Mouse (Mus musculus) megakaryocyte, embryonic 14.5 days (primary cell): ENCODE measurements around the gene Ddx27. TPM values are rescaled to one million over a fixed set of nuclear protein-coding genes. Genes with fewer than 3 reads are reported as not detected.

ENCODE experiments used
- H3K27me3 ChIP-seq: replicated peaks from 2 replicates; pipeline ENCODE3; 2012; ENCODE audit warnings: inconsistent platforms
- H3K36me3 ChIP-seq: replicated peaks from 2 replicates; pipeline ENCODE3; 2012; ENCODE audit warnings: low read length, inconsistent platforms, mixed read lengths
- H3K4me1 ChIP-seq: 2 replicates; pipeline ENCODE4 v1.6.1; 2012; ENCODE audit warnings: inconsistent platforms
- H3K4me3 ChIP-seq: replicated peaks from 2 replicates; pipeline ENCODE3; 2012; ENCODE audit warnings: moderate library complexity, mild to moderate bottlenecking, inconsistent platforms
- H3K9me3 ChIP-seq: 2 replicates; pipeline ENCODE4 v1.6.1; 2012; ENCODE audit warnings: inconsistent platforms
- FLI1 ChIP-seq: IDR thresholded peaks from 2 replicates; pipeline ENCODE4 v1.6.1; 2012; ENCODE audit warnings: low read length, inconsistent platforms, mixed read lengths
- GATA1 ChIP-seq: IDR thresholded peaks from 3 replicates; pipeline ENCODE4 v1.6.1; 2012; ENCODE audit warnings: mixed read lengths, low read length, inconsistent platforms, borderline replicate concordance
- polyA plus RNA-seq: library from polyadenylated mRNA; stranded (reverse); fragments of >175 nt; gene quantifications from 2 replicates; pipeline ENCODE4 v1.2.3, GENCODE M21; 2012; ENCODE audit warnings: low replicate concordance; ENCODE audit not compliant: insufficient read depth

The Ddx27 gene
- polyA plus RNA-seq, 1 experiment: 26.8 TPM

- no peak for TF ChIP-seq FLI1
- TF ChIP-seq GATA1: no peak
- H3K27me3 ChIP-seq: peaks cover 68% of the 10 kb centered on the region
- H3K9me3 ChIP-seq: peaks cover 11% of the 10 kb centered on the region
- H3K36me3 ChIP-seq: no peaks in the 10 kb centered on the region
- no peak overlapping the region for H3K4me3 ChIP-seq
- H3K4me1 ChIP-seq: peaks cover 7% of the 10 kb centered on the region
Measured at GRCm38 (mm10) chr2:167078486-167078885, 63.5 kb downstream of the Ddx27 start.

GRCm38 (mm10) chr2:167078931-167079495 lies 64.0 kb downstream of the Ddx27 start:
- TF ChIP-seq GATA1: no peak
- TF ChIP-seq FLI1: no peak
- peaks cover 7% of the 10 kb centered on the region for H3K4me1 ChIP-seq
- peaks cover 11% of the 10 kb centered on the region for H3K9me3 ChIP-seq
- H3K27me3 ChIP-seq: peaks cover 67% of the 10 kb centered on the region
- no peak overlapping the region for H3K4me3 ChIP-seq
- no peaks in the 10 kb centered on the region for H3K36me3 ChIP-seq

- Histone ChIP-seq H3K9me3 (peaks cover 11% of the 10 kb centered on the region), H3K27me3 (peaks cover 69% of the 10 kb centered on the region), H3K4me1 (peaks cover 7% of the 10 kb centered on the region), H3K36me3 (no peaks in the 10 kb centered on the region), H3K4me3 (no peak overlapping the region)
- TF ChIP-seq GATA1 (no peak), FLI1 (no peak)
Measured at GRCm38 (mm10) chr2:167079535-167080257, 64.7 kb downstream of the Ddx27 start.

- Histone ChIP-seq H3K4me1 (peaks cover 7% of the 10 kb centered on the region), H3K4me3 (no peak overlapping the region), H3K9me3 (peaks cover 11% of the 10 kb centered on the region), H3K27me3 (peaks cover 73% of the 10 kb centered on the region), H3K36me3 (no peaks in the 10 kb centered on the region)
- no peak for TF ChIP-seq FLI1
- no peak for TF ChIP-seq GATA1
Measured at GRCm38 (mm10) chr2:167080387-167080786, 65.4 kb downstream of the Ddx27 start.

- H3K4me3 ChIP-seq: no peak overlapping the region
Measured at GRCm38 (mm10) chr2:167081135-167081534, 66.1 kb downstream of the Ddx27 start.

GRCm38 (mm10) chr2:167081639-167082038 lies 66.6 kb downstream of the Ddx27 start:
- H3K4me1 ChIP-seq: peaks cover 7% of the 10 kb centered on the region
- no peak for TF ChIP-seq GATA1
- no peak for TF ChIP-seq FLI1
- H3K4me3 ChIP-seq: peak overlapping the region; percentile 56
- no peaks in the 10 kb centered on the region for H3K36me3 ChIP-seq
- H3K9me3 ChIP-seq: peaks cover 7% of the 10 kb centered on the region
- H3K27me3 ChIP-seq: peaks cover 77% of the 10 kb centered on the region

More at GRCm38 (mm10) chr2:167081135-167081534, 66.1 kb downstream of the Ddx27 start:
- Histone ChIP-seq H3K9me3 (peaks cover 11% of the 10 kb centered on the region), H3K36me3 (no peaks in the 10 kb centered on the region), H3K27me3 (peaks cover 76% of the 10 kb centered on the region), H3K4me1 (peaks cover 7% of the 10 kb centered on the region)
- TF ChIP-seq FLI1: no peak
- no peak for TF ChIP-seq GATA1

Other genes with a start within 250 kb of the Ddx27 start
- 1.8 TPM in 1 of 2 replicates, not detected in the other for gene Trp53rkb, start 222.7 kb upstream of the Ddx27 start, polyA plus RNA-seq
- 1.4 and 1.6 TPM in 2 replicates for gene Arfgef2, start 209.6 kb upstream of the Ddx27 start, polyA plus RNA-seq
- 3.6 TPM in 1 of 2 replicates, not detected in the other for gene Cse1l, start 109.2 kb upstream of the Ddx27 start, polyA plus RNA-seq
- gene Stau1, start 18.9 kb upstream of the Ddx27 start, polyA plus RNA-seq: 10.0 and 13.2 TPM in 2 replicates
- 3.0 and 8.9 TPM in 2 replicates for gene Znfx1, start 47.8 kb downstream of the Ddx27 start, polyA plus RNA-seq
- 0.02 TPM in 1 of 2 replicates, not detected in the other for gene Kcnb1, start 175.0 kb downstream of the Ddx27 start, polyA plus RNA-seq
- not detected in 2 replicates for gene Ptgis, start 225.4 kb downstream of the Ddx27 start, polyA plus RNA-seq